Mouse (Mus musculus): ENCODE measurements around the gene Synpo2.
"Not testable (repeated sequence)": the region's sequence is repeated elsewhere in the genome, so short reads cannot be mapped to it uniquely, and the experiment has no call there.

Gene Synpo2

GRCm38 (mm10) chr3:123128091-123128490 lies 107.9 kb downstream of the Synpo2 start:
- no peak for DNase-seq

- DNase-seq, result not testable (repeated sequence)
Observed at GRCm38 (mm10) chr3:123126741-123127140, 109.2 kb downstream of the Synpo2 start.

- DNase-seq, result no peak
Observed at GRCm38 (mm10) chr3:123123817-123124216, 112.1 kb downstream of the Synpo2 start.

GRCm38 (mm10) chr3:123122151-123123030 lies 113.6 kb downstream of the Synpo2 start:
- DNase-seq, result no peak

GRCm38 (mm10) chr3:123116903-123117302 lies 119.0 kb downstream of the Synpo2 start:
- DNase-seq, result no peak

GRCm38 (mm10) chr3:123115770-123116527 lies 120.0 kb downstream of the Synpo2 start:
- no peak for DNase-seq

GRCm38 (mm10) chr3:123114001-123114635 lies 121.8 kb downstream of the Synpo2 start:
- DNase-seq, result no peak

GRCm38 (mm10) chr3:123112781-123113180 lies 123.2 kb downstream of the Synpo2 start:
- DNase-seq, result no peak

- no peak for DNase-seq
Observed at GRCm38 (mm10) chr3:123111071-123111711, 124.8 kb downstream of the Synpo2 start.

- DNase-seq, result no peak
Observed at GRCm38 (mm10) chr3:123107830-123108549, 128.0 kb downstream of the Synpo2 start.

GRCm38 (mm10) chr3:123104325-123104724 lies 131.6 kb downstream of the Synpo2 start:
- DNase-seq, result no peak

GRCm38 (mm10) chr3:123103151-123103860 lies 132.6 kb downstream of the Synpo2 start:
- DNase-seq, result peak; percentile 52

GRCm38 (mm10) chr3:123101761-123102160 lies 134.2 kb downstream of the Synpo2 start:
- DNase-seq, result no peak

- no peak for DNase-seq
Observed at GRCm38 (mm10) chr3:123095111-123095510, 140.8 kb downstream of the Synpo2 start.

GRCm38 (mm10) chr3:123093640-123094361 lies 142.1 kb downstream of the Synpo2 start:
- no peak for DNase-seq

- peak; percentile 51 for DNase-seq
Observed at GRCm38 (mm10) chr3:123092913-123093639, 142.9 kb downstream of the Synpo2 start.

- peak; percentile 30 for DNase-seq
Observed at GRCm38 (mm10) chr3:123092442-123092841, 143.5 kb downstream of the Synpo2 start.

- no peak for DNase-seq
Observed at GRCm38 (mm10) chr3:123089297-123090020, 146.5 kb downstream of the Synpo2 start.

- DNase-seq, result no peak
Observed at GRCm38 (mm10) chr3:123088284-123088683, 147.7 kb downstream of the Synpo2 start.

Data from kidney, adult 11 months (tissue).